Mouse (Mus musculus) CH12.LX (cell line): ENCODE results near the gene Gm6588. TPM values are rescaled to one million over a fixed set of nuclear protein-coding genes. Genes with fewer than 3 reads are reported as not detected.

ENCODE experiments used
- DNase-seq: peaks from one replicate; pipeline ENCODE4 v3.0.0-alpha.2; 2013; ENCODE audit errors: extremely low read depth
- H3K27ac ChIP-seq: 2 replicates; pipeline ENCODE4 v1.5.1; 2012; ENCODE audit warnings: low read depth, mild to moderate bottlenecking, control low read depth, moderate library complexity; ENCODE audit not compliant: insufficient read depth
- H3K27me3 ChIP-seq: replicated peaks from 2 replicates; pipeline ENCODE3; 2012; ENCODE audit warnings: inconsistent platforms
- H3K36me3 ChIP-seq, 2 experiments: replicated peaks in 1 of 2; 2 replicates each; pipeline versions ENCODE3 to v1.6.1; 2012; ENCODE audit warnings: inconsistent platforms in 1 of 2, low read length in 1 of 2, mild to moderate bottlenecking in 1 of 2, mixed read lengths in 1 of 2, moderate library complexity in 1 of 2; ENCODE audit not compliant: control insufficient read depth in 1 of 2, insufficient read depth in 1 of 2
- H3K4me1 ChIP-seq, 2 experiments: 2 replicates each; pipeline ENCODE4 v1.6.1; 2012; ENCODE audit warnings: inconsistent platforms in 1 of 2, moderate library complexity in 1 of 2; ENCODE audit not compliant: insufficient read depth in 2 of 2, control insufficient read depth in 1 of 2
- H3K4me2 ChIP-seq: 2 replicates; pipeline ENCODE4 v1.6.1; 2012; ENCODE audit warnings: low read depth, mild to moderate bottlenecking, control low read depth; ENCODE audit not compliant: poor library complexity, insufficient read depth, severe bottlenecking
- H3K4me3 ChIP-seq, 3 experiments: fragments of 150-350 bp in 1 of 3; sonication (generic) in 1 of 3; replicated peaks in 1 of 3; 2 replicates each; pipeline versions ENCODE3 to v1.5.1; 2011 to 2012; ENCODE audit warnings: low read depth in 2 of 3, low read length in 2 of 3, mild to moderate bottlenecking in 2 of 3, moderate library complexity in 2 of 3, control low read depth in 1 of 3, improper control_type of control experiment in 1 of 3, inconsistent platforms in 1 of 3, mixed read lengths in 1 of 3; ENCODE audit not compliant: poor library complexity in 1 of 3
- H3K79me2 ChIP-seq: replicated peaks from 2 replicates; pipeline ENCODE4 v1.6.1; 2012; ENCODE audit warnings: mild to moderate bottlenecking, moderate library complexity; ENCODE audit not compliant: control insufficient read depth, poor library complexity, insufficient read depth, severe bottlenecking; ENCODE audit errors: extremely low read depth
- H3K9ac ChIP-seq: 2 replicates; pipeline ENCODE4 v1.6.1; 2012; ENCODE audit warnings: low read depth, mild to moderate bottlenecking, control low read depth, moderate library complexity; ENCODE audit not compliant: insufficient read depth
- H3K9me3 ChIP-seq: replicated peaks from 2 replicates; pipeline ENCODE3; 2012; ENCODE audit warnings: low read length, inconsistent platforms, mixed read lengths
- BHLHE40 ChIP-seq: IDR thresholded peaks from 2 replicates; pipeline ENCODE4 v1.6.1; 2011; ENCODE audit warnings: mild to moderate bottlenecking, low read depth, low read length, improper control_type of control experiment
- CTCF ChIP-seq, 2 experiments: IDR thresholded peaks in 1 of 2; conservative IDR thresholded peaks in 1 of 2; 2 replicates each; pipeline ENCODE4 v1.5.1; 2011 to 2012; ENCODE audit warnings: low read depth in 2 of 2, low read length in 2 of 2, improper control_type of control experiment in 1 of 2, inconsistent platforms in 1 of 2, mild to moderate bottlenecking in 1 of 2, moderate library complexity in 1 of 2
- E2F4 ChIP-seq: IDR thresholded peaks from 2 replicates; pipeline ENCODE4 v1.6.1; 2011; ENCODE audit warnings: low read depth, low read length, improper control_type of control experiment; ENCODE audit not compliant: insufficient replicate concordance
- ELF1 ChIP-seq: IDR thresholded peaks from 2 replicates; pipeline ENCODE4 v1.6.1; 2014; ENCODE audit warnings: low read depth, mild to moderate bottlenecking, inconsistent platforms, low read length, improper control_type of control experiment
- ETS1 ChIP-seq: conservative IDR thresholded peaks from 2 replicates; pipeline ENCODE4 v1.6.1; 2012; ENCODE audit warnings: low read depth, mild to moderate bottlenecking, inconsistent platforms, low read length, improper control_type of control experiment, moderate library complexity
- GABPA ChIP-seq: IDR thresholded peaks from 2 replicates; pipeline ENCODE4 v1.6.1; 2012; ENCODE audit warnings: low read depth, low read length, improper control_type of control experiment, inconsistent platforms; ENCODE audit not compliant: insufficient replicate concordance
- IRF4 ChIP-seq: IDR thresholded peaks from 2 replicates; pipeline ENCODE4 v1.6.1; 2014; ENCODE audit warnings: low read depth, mild to moderate bottlenecking, inconsistent platforms, low read length, improper control_type of control experiment
- MXI1 ChIP-seq: IDR thresholded peaks from 2 replicates; pipeline ENCODE4 v1.6.1; 2011; ENCODE audit warnings: mild to moderate bottlenecking, low read depth, low read length, improper control_type of control experiment
- MYC ChIP-seq: IDR thresholded peaks from 2 replicates; pipeline ENCODE4 v1.6.1; 2011; ENCODE audit warnings: low read depth, mild to moderate bottlenecking, improper control_type of control experiment, low read length
- NRF1 ChIP-seq: IDR thresholded peaks from 2 replicates; pipeline ENCODE4 v1.6.1; 2014; ENCODE audit warnings: low read depth, mild to moderate bottlenecking, inconsistent platforms, low read length, improper control_type of control experiment, moderate library complexity
- POLR2AphosphoS2 ChIP-seq: IDR thresholded peaks from 2 replicates; pipeline ENCODE4 v1.6.1; 2011; ENCODE audit warnings: low read depth, low read length, improper control_type of control experiment
- RAD21 ChIP-seq: IDR thresholded peaks from 2 replicates; pipeline ENCODE4 v1.6.1; 2011; ENCODE audit warnings: low read depth, mild to moderate bottlenecking, low read length, improper control_type of control experiment, moderate library complexity
- RCOR1 ChIP-seq: conservative IDR thresholded peaks from 2 replicates; pipeline ENCODE4 v1.6.1; 2012; ENCODE audit warnings: low read depth, mild to moderate bottlenecking, inconsistent platforms, low read length, improper control_type of control experiment
- SIN3A ChIP-seq: IDR thresholded peaks from 2 replicates; pipeline ENCODE4 v1.6.1; 2012; ENCODE audit warnings: low read length, improper control_type of control experiment, inconsistent platforms
- USF2 ChIP-seq: conservative IDR thresholded peaks from 2 replicates; pipeline ENCODE4 v1.6.1; 2011; ENCODE audit warnings: low read depth, low read length, improper control_type of control experiment
- ZC3H11A ChIP-seq: IDR thresholded peaks from 2 replicates; pipeline ENCODE4 v1.6.1; 2012; ENCODE audit warnings: low read depth, mild to moderate bottlenecking, inconsistent platforms, low read length, improper control_type of control experiment
- ZKSCAN1 ChIP-seq: IDR thresholded peaks from 2 replicates; pipeline ENCODE4 v1.6.1; 2012; ENCODE audit warnings: low read depth, inconsistent platforms, low read length, improper control_type of control experiment, borderline replicate concordance
- dilution Hi-C: fragments of 300-500 bp; cut with MboI; formaldehyde crosslinking; loops from 2 replicates; pipeline ENCODE4 v1.14.3; 2020; ENCODE audit warnings: low sequenced_read_pairs; ENCODE audit not compliant: extremely low pct_unique_long_range_greater_than_20kb, extremely low pct_ligation_motif_present
- in situ Hi-C: fragments of 300-500 bp; cut with MboI; formaldehyde crosslinking; loops from 3 replicates; pipeline ENCODE4 v1.14.3; 2019; ENCODE audit warnings: low sequenced_read_pairs, low pct_ligation_motif_present, low pct_unique_long_range_greater_than_20kb, mixed read lengths
- polyA plus RNA-seq: library from polyadenylated mRNA; unstranded; fragments of >175 nt; gene quantifications from 2 replicates; pipeline ENCODE4 v1.2.1, GENCODE M21; 2012; ENCODE audit warnings: low read depth; ENCODE audit not compliant: insufficient read length
- total RNA-seq, 2 experiments: library from RNA; depleted of rRNA; stranded (reverse); fragments of 300-350 nt in 1 of 2; fragments of >200 nt in 1 of 2; gene quantifications; 2 replicates each; pipeline ENCODE4 v1.2.3; 2012 to 2014

Gm6588 gene
- total and polyA plus RNA-seq, 3 experiments, result not detected

- H3K27ac ChIP-seq, result no peak overlapping the region
- no peaks in the 10 kb centered on the region for H3K4me1 ChIP-seq
- H3K9me3 ChIP-seq, result peaks cover 87% of the 10 kb centered on the region
- H3K36me3 ChIP-seq, result no peaks in the 10 kb centered on the region
- H3K27me3 ChIP-seq, result no peaks in the 10 kb centered on the region
- TF ChIP-seq ETS1, result no peak
- TF ChIP-seq GABPA, result no peak
- TF ChIP-seq USF2, result no peak
- no peak for TF ChIP-seq RCOR1
- no peak for TF ChIP-seq E2F4
- no peak for TF ChIP-seq ELF1
- no peak for TF ChIP-seq CTCF (conservative IDR thresholded peaks at IDR 0.05 in 1 of 2, IDR thresholded peaks at IDR 0.05 in 1 of 2; ENCODE audit: low read depth in 2 of 2, low read length in 2 of 2)
- no peak for TF ChIP-seq SIN3A
- TF ChIP-seq NRF1, result no peak
- no peaks in the 10 kb centered on the region for H3K79me2 ChIP-seq
- dilution Hi-C loops, result no loop called here
- no peak for DNase-seq
- no peak overlapping the region for H3K4me2 ChIP-seq
- in situ Hi-C loops, result no loop called here
- no peak overlapping the region for H3K9ac ChIP-seq
- no peak overlapping the region for H3K4me3 ChIP-seq
Observed at GRCm38 (mm10) chr5:112453088-112453487, 3.9 kb downstream of the Gm6588 start.

GRCm38 (mm10) chr5:112454966-112455555 is 5.8 kb downstream of the Gm6588 start:
- H3K4me1 ChIP-seq, result no peaks in the 10 kb centered on the region
- no peak overlapping the region for H3K4me2 ChIP-seq
- no peak overlapping the region for H3K4me3 ChIP-seq
- in situ Hi-C loops, result no loop called here
- no peaks in the 10 kb centered on the region for H3K36me3 ChIP-seq
- H3K27me3 ChIP-seq, result no peaks in the 10 kb centered on the region
- TF ChIP-seq ZKSCAN1, result no peak
- TF ChIP-seq CTCF (conservative IDR thresholded peaks at IDR 0.05 in 1 of 2, IDR thresholded peaks at IDR 0.05 in 1 of 2; ENCODE audit: low read depth in 2 of 2, low read length in 2 of 2), result peak in 1 of 2 experiments; percentile 31; a peak in 2 of 4 replicates
- no peak overlapping the region for H3K27ac ChIP-seq
- peaks cover 83% of the 10 kb centered on the region for H3K9me3 ChIP-seq
- dilution Hi-C loops, result no loop called here
- H3K79me2 ChIP-seq, result no peaks in the 10 kb centered on the region
- peak; percentile 0 for DNase-seq
- H3K9ac ChIP-seq, result no peak overlapping the region

GRCm38 (mm10) chr5:112459903-112460302 is 10.7 kb downstream of the Gm6588 start:
- Histone ChIP-seq H3K79me2 (no peaks in the 10 kb centered on the region), H3K4me2 (no peak overlapping the region), H3K9ac (no peak overlapping the region), H3K4me1 (no peaks in the 10 kb centered on the region), H3K9me3 (peaks cover 84% of the 10 kb centered on the region), H3K27me3 (no peaks in the 10 kb centered on the region), H3K27ac (no peak overlapping the region), H3K36me3 (no peaks in the 10 kb centered on the region), H3K4me3 (no peak overlapping the region)
- no peak for DNase-seq
- in situ Hi-C loops, result no loop called here
- dilution Hi-C loops, result no loop called here
- TF ChIP-seq RAD21 (no peak), IRF4 (no peak), MXI1 (no peak), BHLHE40 (no peak), MYC (no peak), POLR2AphosphoS2 (no peak), ZC3H11A (no peak)
